Mouse (Mus musculus) c-Kit-positive CD71-positive TER-119-negative erythroid progenitor cells, embryonic 14.5 days (primary cell): ENCODE results near the gene Xlr.
"Not testable (repeated sequence)": the region's sequence is repeated elsewhere in the genome, so short reads cannot be mapped to it uniquely, and the experiment has no call there.

Experiments
- DNase-seq: peaks from one replicate; pipeline ENCODE4 v3.0.0-alpha.2; 2013; ENCODE audit warnings: low read depth

Gene Xlr

GRCm38 (mm10) chrX:53797519-53797918 lies at the start of gene Xlr:
Gene Xlr, minus strand, starts transcription at chrX:53797706.
- DNase-seq = not testable (repeated sequence)

GRCm38 (mm10) chrX:53799074-53799473 lies 1.6 kb upstream of the Xlr start:
- no peak for DNase-seq

- no peak for DNase-seq
Measured at GRCm38 (mm10) chrX:53776276-53776675, 21.2 kb downstream of the Xlr start, which contains the start of gene Zfp36l3. Gene Zfp36l3, minus strand, starts transcription at chrX:53776394.

- DNase-seq = no peak
Measured at GRCm38 (mm10) chrX:53757736-53758135, 39.8 kb downstream of the Xlr start, which contains the start of gene 1700013H16Rik. Gene 1700013H16Rik, minus strand, starts transcription at chrX:53757831.

GRCm38 (mm10) chrX:53752851-53753250 lies 44.7 kb downstream of the Xlr start:
- no peak for DNase-seq

GRCm38 (mm10) chrX:53728967-53729366 lies 68.5 kb downstream of the Xlr start:
- DNase-seq = no peak
